Mouse (Mus musculus) large intestine, adult 2 months (tissue): ENCODE results near the gene Ptpn18. TPM values are rescaled to one million over a fixed set of nuclear protein-coding genes. Genes with fewer than 3 reads are reported as not detected.
"Not testable (repeated sequence)": the region's sequence is repeated elsewhere in the genome, so short reads cannot be mapped to it uniquely, and the experiment has no call there.

Experiments
- DNase-seq: peaks from one replicate; pipeline ENCODE4 v3.0.0-alpha.2; 2012; ENCODE audit warnings: low read depth, low spot score
- whole genome bisulfite sequencing: fragments of 180-500 bp; shearing (Covaris S2); methylation state at CpG from one replicate; pipeline ENCODE4 v1.1.7; 2018; 5-methylcytosine and 5-hydroxymethylcytosine counted together
- polyA plus RNA-seq: library from polyadenylated mRNA; depleted of rRNA; stranded (reverse); fragments of >200 nt; gene quantifications from 2 replicates; pipeline ENCODE4 v1.2.3, GENCODE M21; 2012; rRNA removed

Ptpn18 gene
- polyA plus RNA-seq = 64.2 and 84.7 TPM in 2 replicates

DNA sequence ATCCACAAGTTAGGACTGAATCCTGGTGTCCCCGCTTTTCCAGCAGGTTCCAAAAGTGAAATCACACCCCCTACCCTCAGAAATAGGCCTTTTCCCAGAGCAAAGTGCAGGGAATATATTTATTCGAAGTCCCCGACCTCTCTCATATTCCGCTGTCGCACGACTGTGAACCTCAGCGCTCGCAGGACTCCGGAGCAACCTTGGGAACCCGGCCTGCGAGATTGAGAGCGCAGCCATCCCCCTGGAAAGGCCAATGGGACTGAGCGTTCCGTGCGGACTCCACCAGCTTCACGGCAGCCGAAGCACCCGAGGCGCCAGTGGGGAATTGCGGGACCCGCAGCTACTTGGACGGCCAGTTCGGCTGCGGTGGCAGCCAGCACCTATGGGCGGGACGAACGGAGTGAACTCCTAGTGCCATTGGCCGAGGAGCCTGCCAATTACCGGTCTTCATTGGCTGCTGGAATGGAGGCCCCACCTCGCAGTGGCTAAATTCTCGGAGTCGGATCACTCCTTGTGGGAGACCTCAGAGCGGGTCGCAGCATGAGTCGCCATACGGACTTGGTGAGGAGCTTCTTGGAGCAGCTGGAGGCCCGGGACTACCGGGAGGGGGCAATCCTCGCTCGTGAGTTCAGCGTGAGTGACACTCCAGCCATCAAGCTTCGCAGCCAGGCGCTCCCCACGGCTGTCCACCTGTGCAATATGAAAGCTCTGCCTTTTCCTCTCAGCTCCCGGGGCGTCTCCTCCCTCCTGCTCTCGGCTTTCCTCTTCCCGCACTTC is at the start of gene Ptpn18:
Gene Ptpn18, plus strand, starts transcription at position 479 of the 777 bp plus-strand sequence.
- under 1% methylated on average over 48 of the region's 48 CpGs for WGBS

DNA sequence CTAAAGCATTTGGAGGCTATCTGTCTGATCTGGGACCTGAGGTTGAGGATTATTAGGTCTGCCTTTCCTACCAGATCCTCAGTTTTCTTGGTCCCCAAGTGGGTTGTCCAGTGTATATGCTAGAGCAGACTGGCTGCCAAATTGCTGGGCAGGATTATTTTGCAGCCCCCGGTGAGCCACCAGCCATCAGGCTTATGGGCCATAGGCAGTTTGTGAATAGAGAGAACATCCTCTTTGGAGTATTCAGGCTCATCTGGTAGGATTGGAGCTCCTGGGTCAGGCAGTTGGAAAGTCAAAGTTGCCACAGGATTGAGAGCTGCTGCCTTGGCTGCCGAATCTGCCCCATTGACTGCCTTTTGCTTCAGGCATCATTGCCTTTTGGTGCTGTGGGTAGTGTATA is 31.1 kb upstream of the Ptpn18 start:
- 98% methylated on average over 2 of the region's 2 CpGs for WGBS
- DNase-seq = no peak

More for the DNA sequence above, at the start of gene Ptpn18:
- DNase-seq = peak; percentile 84

DNA sequence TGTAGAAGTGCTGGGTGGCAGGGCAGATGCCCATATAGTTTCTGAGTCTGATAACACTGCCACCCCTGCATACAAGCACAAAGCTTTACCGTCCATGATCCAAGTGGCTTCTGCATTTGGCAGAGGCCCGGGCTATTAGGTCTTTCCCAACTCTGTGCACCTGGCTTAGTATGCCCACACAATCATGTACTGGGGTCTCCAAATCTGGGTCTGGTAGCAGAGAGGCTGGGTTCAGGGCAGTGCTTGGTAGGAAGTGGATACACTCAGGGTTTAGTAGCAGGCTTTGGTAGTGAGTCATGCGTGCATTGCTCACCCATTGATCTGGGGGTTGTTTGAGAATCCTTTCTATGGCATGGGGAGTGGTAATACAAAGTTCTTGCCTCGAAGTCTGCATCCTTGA is 30.3 kb upstream of the Ptpn18 start:
- WGBS = 93% methylated on average over 4 of the region's 4 CpGs
- no peak for DNase-seq

DNA sequence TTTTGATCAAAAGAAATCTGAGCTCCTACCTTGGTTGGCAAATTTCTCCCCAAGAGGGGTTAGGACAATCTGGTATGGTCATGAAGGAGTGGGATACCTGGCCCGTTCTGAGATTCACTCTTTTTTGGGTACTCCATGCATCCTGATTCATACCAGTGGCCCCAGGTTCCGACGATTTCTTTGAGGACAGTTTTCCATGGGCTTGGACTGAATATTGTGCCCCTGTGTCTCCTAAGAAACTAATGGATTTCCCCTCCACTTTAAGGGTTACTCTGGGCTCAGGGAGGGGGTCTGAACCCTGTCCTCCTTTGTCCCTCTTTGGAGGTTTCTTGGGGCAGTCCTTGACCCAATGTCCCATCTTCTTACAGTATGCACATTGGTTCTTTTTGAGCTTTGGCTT is 28.6 kb upstream of the Ptpn18 start:
- DNase-seq = no peak
- WGBS = 97% methylated on average over 3 of the region's 3 CpGs

DNA sequence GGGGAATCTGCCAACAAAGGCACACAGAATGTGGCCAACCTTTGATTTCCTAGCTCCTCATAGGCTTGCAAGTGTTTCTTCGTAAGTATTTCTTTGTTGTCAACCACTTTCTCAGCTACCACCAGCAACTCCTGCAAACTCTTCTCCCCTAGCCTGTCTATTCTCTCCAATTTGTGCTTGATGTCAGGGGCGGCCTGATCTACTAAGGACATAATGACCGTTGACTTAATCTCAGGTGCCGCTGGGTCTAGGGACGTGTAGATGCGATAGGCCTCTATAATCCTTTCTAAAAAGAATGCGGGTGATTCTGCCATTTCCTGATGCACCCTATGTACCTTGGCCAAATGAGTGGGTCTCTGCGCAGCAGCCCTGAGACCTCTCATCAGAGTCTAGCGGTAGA is 28.1 kb upstream of the Ptpn18 start:
- no peak for DNase-seq
- 97% methylated on average over 9 of the region's 9 CpGs for WGBS

DNA sequence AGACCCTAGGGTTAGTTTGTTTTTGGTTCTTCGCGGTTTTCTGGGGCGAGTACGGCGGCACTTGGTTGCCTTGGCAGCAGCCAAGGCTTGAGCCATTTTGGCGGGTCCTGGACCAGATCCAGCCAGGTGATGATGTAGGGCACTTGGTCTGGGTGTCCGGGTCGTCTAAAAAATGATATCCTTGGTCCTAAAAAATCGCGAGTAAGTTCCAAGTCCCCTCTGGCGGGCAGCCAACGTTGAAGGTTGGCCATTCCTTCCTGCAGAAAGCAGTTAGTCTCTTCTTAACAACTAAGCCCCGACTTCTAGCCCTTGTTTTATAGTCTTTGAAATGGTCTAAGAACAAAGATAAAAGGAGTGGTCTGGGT is 27.2 kb upstream of the Ptpn18 start:
- 64% methylated on average over 13 of the region's 13 CpGs for WGBS
- no peak for DNase-seq

DNA sequence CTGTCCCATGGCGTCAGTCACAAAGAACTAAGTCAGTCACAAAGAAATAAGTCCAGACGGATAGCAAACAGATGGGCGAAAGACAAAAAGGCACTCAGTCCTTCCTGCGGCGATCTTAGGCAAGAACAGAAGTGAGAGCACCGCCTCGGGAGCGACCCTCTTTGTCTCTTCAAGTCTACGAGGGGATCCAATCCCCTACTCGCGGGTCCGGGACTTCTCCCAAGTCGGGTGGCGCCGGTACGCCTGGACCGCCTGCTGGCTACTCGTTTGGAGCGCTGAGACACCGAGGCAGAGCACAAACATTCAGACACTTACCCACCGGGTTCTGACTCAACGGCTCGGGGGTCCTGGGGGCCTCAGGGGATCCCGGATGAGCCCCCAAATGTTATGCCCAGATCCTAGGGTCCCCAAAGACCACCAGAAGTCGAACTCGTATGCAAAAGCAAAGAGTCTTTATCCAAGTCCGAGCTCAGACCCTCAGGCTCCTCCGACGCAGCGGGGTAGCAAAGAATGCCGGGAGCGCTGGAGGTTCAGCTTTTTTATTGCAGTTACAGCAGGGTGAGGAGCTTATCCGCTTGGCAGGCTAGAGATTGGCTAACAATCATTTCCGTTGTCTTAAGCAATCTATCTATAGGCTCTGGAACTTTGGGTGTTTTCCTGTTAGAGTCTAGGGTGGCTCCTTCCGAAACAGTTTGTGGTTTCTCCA is 26.6 kb upstream of the Ptpn18 start:
- DNase-seq = peak; percentile 73
- 19% methylated on average over 35 of the region's 35 CpGs for WGBS

DNA sequence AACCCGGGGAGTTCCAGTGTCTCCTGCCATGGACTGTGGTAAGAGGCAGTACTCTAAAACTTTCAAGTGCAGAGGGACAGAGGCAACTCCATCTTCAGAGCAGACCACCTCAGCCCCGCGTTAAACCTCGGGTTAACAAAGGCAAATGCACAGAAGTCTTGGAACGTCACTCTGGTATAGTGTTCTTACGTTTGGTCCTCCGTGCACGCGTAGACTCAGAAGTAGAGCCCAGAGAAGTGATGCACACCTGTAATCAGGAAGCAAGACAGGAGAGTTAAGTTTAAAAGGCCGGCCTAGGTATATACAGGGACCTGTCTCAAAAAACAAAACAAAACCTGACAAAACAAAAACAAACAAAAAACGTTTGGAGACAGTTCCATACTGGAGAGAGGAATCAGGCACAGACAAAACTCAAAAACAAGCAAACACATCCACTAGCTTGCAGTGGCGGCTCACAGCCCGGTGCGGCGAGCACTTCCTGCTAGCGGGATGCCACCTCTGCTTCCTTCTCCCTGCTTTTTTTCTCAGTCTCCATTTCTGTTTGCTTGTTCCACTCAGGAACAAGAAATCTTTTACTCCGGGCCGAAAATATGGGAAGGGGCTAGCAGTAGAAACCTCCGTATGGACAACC is 25.6 kb upstream of the Ptpn18 start:
- DNase-seq = peak; percentile 24
- 9% methylated on average over 19 of the region's 19 CpGs for WGBS

DNA sequence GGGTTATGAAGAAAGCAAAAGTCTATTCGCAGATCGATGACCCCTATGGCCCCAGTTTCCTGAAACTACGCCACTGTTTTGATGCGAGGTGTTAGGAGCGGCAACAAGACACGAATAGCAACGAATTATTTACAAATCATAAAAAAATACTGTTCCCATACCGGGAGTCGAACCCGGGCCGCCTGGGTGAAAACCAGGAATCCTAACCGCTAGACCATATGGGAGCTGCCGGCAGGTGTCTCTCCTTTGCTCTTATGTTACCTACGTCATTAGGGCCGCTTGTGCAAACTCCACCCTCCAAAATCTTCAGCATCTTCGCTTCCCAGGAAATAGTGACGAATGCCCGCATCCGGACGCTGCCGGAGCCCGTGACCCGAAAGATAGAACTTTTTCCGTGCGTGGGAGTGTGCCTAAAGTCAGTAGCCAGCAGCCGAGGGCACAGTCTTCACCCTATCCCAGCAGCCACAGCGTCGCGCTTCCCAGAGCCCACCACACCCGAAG is 24.9 kb upstream of the Ptpn18 start:
- DNase-seq = peak; percentile 73
- WGBS = 2% methylated on average over 30 of the region's 30 CpGs

DNA sequence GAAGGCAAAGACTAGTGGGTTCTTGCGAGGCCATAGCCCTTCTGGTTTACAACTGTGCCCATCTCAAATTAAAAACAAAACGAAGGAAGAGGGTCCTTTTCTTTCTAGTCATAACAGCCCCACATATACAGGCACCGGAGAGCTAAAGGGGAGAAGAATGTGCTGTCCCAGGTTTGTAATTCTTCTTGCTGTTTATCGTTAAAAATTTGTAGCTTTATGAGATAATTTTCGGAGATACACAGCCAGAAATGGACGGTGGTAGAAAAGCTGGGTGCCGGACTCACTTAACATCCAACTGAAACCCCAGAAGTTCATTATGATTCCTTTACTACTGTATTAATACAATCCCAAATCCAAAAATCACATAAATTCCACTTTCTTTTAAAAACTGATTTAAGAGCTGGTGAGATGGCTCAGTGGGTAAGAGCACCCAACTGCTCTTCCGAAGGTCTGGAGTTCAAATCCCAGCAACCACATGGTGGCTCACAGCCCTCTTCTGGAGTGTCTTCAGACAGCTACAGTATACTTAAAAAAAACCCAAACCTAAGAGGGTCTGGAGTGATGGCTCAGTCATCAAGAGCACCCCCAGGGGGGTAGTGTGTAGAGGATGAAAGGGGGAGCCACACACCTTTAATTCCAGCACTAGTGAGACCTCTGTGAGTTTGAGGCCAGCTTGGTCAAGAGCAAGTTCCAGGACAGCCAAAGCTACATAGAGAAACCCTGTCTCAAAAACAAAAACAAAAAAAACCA is 24.0 kb upstream of the Ptpn18 start:
- 41% methylated on average over 8 of the region's 8 CpGs for WGBS
- DNase-seq = no peak

DNA sequence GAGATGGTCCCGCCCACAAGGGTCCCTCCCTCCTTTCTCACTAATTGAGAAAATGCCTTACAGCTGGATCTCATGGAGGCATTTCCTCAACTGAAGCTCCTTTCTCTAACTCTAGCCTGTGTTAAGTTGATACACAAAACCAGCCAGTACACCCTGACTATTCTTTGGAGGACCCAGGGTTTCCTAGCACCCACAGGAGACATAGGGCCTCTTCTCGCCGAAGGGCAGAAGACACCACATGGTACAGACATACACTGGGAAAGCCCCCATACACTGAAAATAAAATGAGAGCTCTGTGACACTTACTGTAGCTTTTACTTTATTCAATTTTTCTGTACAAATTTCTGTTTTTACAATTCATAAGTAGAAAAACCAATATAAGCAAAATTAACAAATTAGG is 23.2 kb upstream of the Ptpn18 start:
- no peak for DNase-seq
- WGBS = 97% methylated on average over 3 of the region's 3 CpGs

DNA sequence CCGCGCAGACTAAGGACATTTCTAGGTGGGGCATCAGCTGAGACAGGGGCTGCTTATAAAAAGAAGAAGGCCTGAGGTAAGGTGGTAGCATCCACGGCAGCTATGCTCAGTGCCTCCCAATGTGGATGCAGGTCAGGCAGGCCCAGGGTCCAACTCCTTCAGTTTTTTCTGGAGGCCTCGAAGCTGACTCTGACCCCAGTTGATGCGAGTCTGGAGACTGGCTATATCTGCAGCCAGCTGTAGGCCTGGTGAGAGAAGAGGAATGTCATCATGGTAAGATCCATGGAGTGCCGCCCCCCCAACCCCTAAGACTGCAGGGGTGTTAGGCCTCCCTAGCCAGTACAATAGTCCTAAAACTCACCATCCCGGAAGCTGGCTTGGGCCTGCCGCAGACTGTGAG is 22.2 kb upstream of the Ptpn18 start:
- not testable (repeated sequence) for DNase-seq
- WGBS = 97% methylated on average over 8 of the region's 8 CpGs

DNA sequence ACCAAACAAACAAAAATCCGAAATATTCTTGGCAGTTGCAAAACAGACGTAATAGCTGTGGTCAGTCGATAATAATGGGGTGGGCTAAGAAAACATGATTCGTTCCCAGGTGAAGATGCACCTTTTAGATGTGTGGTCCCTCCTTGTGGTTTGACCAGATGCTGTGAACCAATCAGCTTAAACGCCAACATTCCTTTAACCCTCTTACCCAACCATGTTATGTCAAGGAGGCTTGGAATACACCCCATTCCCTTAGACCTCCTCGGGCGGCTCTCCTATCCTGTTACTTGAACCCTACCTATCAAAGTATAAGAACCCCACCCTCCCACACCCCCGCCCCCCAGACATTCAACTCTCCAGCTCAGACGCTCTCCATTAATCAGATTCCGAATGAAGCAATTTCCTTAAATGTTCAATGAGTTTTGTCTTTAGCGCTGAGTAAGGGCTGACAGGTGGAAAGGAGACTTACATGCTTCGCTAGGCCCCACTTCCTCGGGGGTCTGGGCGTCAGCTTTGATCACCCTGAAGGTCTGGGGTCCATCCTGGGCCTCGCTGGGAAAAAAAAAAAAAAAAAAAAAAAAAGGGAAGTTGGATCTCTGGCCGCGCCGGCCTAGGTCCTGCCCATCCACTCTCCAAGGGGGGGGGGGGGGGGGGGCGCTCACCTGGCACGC is 21.0 kb upstream of the Ptpn18 start:
- DNase-seq = no peak
- 34% methylated on average over 16 of the region's 20 CpGs for WGBS

DNA sequence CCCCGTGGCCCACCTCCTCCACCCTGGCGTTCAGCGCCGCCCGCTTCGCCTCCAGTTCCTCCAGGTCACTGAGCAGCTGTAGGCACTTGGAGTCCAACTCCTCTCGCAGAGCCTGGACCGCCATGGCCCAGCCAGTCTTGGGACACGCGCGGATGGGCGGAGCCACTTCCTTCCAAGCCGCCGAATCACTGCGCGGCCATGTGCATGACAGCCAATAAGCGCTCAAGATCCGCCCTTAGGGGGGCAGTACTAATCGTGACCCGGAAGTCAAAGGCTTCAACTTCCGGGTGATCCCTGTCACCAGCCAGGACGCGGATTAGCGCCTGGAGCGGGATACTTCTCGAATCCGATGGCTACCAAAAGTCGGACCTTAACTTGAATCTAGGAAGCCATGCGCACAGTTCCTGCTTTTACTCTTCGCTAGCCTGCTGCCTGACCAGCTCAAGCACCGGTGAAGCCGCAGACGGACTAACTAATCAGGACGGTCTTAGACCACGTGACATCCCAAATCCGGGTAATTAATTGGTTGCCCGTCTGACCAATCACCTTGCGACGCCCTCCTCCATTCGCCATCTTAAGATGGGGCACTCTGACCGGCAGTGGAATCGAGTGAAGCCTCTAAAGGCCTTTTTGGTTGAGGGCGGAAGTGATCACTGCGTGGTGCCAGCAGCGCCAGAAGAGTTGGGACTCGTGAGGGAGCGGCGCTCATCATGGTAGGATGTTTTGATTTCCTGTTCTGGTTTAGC is 20.2 kb upstream of the Ptpn18 start, which contains the start of the genes Ccdc115 and Imp4:
Gene Ccdc115, minus strand, starts transcription at position 458 of the 746 bp plus-strand sequence.
Gene Imp4, plus strand, starts transcription at position 637 of the 746 bp plus-strand sequence.
- under 1% methylated on average over 48 of the region's 48 CpGs for WGBS

DNA sequence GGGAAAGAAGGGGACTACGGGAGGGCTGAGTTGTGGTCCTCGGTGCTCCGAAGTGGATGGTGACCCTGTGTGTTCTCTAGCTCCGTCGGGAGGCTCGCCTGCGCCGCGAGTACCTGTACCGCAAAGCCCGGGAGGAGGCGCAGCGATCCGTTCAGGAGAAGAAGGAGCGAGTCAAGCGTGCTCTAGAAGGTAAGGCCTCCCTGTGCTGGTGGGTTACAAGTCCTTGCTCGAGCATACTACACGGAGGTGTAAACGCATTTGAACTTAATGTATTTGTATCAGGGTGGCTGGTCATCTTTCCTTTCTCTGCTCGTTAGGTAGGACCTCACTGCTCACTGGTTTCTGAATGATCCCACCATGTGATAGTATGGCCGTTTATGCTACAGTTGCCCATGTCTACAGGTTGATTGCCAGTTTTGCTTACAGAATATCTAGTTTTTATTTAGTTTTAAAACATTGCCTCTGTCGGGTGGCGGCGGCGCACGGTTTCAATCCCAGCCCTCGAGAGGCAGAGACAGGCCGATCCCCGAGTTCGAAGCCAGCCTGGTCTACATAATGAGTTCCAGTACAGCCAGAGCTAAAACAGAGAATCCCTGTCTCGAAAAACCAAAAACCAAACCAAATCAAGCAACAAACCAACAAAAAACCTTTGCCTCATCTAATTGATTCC is 19.5 kb upstream of the Ptpn18 start:
- WGBS = 5% methylated on average over 31 of the region's 31 CpGs
- DNase-seq = no peak

More for the DNA sequence above, 20.2 kb upstream of the Ptpn18 start, which contains the start of the genes Ccdc115 and Imp4:
- DNase-seq = peak; percentile 94

DNA sequence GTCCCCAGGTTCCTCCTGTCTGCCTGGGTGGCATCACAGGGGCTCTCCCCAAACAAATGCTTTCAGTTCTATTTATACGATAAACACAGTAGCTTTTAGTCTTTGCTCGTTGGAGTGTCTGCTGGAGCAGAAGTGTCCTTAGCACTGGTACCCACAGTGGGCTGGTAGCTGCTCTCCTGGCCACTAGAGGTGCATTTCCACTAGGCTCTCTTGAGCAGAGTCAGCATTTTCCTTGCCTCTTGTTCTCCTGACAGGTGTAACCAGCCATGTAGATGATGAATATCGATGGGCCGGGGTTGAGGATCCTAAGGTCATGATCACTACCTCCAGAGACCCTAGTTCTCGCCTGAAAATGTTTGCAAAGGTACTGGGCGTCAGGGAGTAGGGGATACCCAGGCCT is 16.4 kb upstream of the Ptpn18 start:
- WGBS = 94% methylated on average over 6 of the region's 6 CpGs

DNA sequence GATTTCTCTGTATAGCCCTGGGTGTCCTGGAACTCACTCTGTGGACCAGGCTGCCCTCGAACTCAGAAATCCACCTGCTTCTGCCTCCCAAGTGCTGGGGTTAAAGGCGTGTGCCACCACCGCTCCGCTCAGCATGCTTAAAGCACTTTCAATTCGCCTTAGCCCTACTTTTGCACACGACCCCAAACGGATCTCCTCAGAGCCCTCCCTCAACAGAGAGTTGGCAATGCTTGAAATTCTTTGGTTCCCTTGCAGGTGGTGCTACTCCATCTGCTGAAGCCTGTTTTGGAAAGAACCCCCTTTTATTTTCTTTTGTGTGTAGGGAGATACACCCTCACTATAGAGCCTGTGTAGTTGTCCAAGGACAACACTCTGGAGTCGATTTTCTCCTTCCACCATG is 1.1 kb upstream of the Ptpn18 start:
- 49% methylated on average over 8 of the region's 8 CpGs for WGBS
- no peak for DNase-seq

More for the DNA sequence above, 16.4 kb upstream of the Ptpn18 start:
- no peak for DNase-seq

DNA sequence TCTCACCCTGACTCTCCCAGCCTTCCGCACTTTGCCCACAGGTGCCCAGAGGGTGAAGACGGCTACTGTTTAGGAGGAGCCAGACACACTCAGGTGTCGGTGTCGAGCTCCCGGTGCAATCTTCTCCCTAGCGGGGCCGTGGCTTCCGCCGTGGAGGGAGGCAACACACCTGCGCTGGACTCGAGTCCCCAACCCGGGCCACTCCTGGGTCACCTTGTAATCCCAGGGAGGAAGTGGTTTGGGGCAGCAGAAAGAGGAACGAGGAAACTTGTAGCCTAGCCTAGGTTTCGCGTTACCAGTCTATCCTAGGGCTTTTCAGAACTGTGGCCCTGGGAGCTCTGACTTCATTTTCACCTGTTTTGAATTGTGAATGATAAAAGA is 489 bp downstream of the Ptpn18 start:
- DNase-seq = peak; percentile 47
- 2% methylated on average over 15 of the region's 15 CpGs for WGBS
